Mouse (Mus musculus) heart, postnatal 0 days (tissue): ENCODE results near the gene Prcp. TPM values are rescaled to one million over a fixed set of nuclear protein-coding genes. Genes with fewer than 3 reads are reported as not detected.

Experiments used
- ATAC-seq: fragments of 200-750 bp; cut with Nextera tagmentation; 2 replicates; pipeline ENCODE4 v1.8.0; 2017; ENCODE audit warnings: low read depth, moderate number of reproducible peaks, moderate library complexity; ENCODE audit not compliant: insufficient read depth
- DNase-seq: peaks from one replicate; pipeline ENCODE4 v3.0.0-alpha.2; 2016; ENCODE audit warnings: low spot score
- H3K27ac ChIP-seq: fragments of 300-500 bp; sonication (generic); 2 replicates; pipeline ENCODE4 v1.5.1; 2014; ENCODE audit warnings: low read depth, mild to moderate bottlenecking
- H3K27me3 ChIP-seq: fragments of 300-500 bp; sonication (generic); 2 replicates; pipeline ENCODE4 v1.6.1; 2014; ENCODE audit warnings: low read length, mixed read lengths; ENCODE audit not compliant: control insufficient read depth, insufficient read depth
- H3K36me3 ChIP-seq: fragments of 300-500 bp; sonication (generic); replicated peaks from 2 replicates; pipeline ENCODE4 v1.6.1; 2014; ENCODE audit warnings: low read length, mixed read lengths; ENCODE audit not compliant: control insufficient read depth, insufficient read depth
- H3K4me1 ChIP-seq: fragments of 300-500 bp; sonication (generic); 2 replicates; pipeline ENCODE4 v1.6.1; 2014; ENCODE audit warnings: antibody characterized with exemption; ENCODE audit not compliant: control insufficient read depth, insufficient read depth
- H3K4me2 ChIP-seq: fragments of 300-500 bp; sonication (generic); 2 replicates; pipeline ENCODE4 v1.6.1; 2014; ENCODE audit warnings: low read depth, mild to moderate bottlenecking, low read length, moderate library complexity
- H3K4me3 ChIP-seq: fragments of 300-500 bp; sonication (generic); 2 replicates; pipeline ENCODE4 v1.5.1; 2014; ENCODE audit warnings: low read depth, low read length
- H3K9ac ChIP-seq: fragments of 300-500 bp; sonication (generic); replicated peaks from 2 replicates; pipeline ENCODE4 v1.6.1; 2014; ENCODE audit warnings: low read depth, low read length, mixed read lengths
- H3K9me3 ChIP-seq: fragments of 300-500 bp; sonication (generic); replicated peaks from 2 replicates; pipeline ENCODE4 v1.6.1; 2016; ENCODE audit warnings: low read length; ENCODE audit not compliant: control insufficient read depth
- CTCF ChIP-seq: IDR thresholded peaks from 2 replicates; pipeline ENCODE4 v1.5.1; 2016; ENCODE audit warnings: antibody characterized with exemption, control low read depth, low read depth
- EP300 ChIP-seq: IDR thresholded peaks from 2 replicates; pipeline ENCODE4 v1.6.1; 2016; ENCODE audit warnings: antibody characterized with exemption, low read depth
- WGBS: fragments of 180-500 bp; shearing (Covaris S2); extraction: QIAGEN DNeasy Blood & Tissue Kit; methylation state at CpG from one replicate; pipeline ENCODE4 v1.1.7; 2014; 5-methylcytosine and 5-hydroxymethylcytosine counted together
- polyA plus RNA-seq: library from polyadenylated mRNA; unstranded; fragments of >200 nt; fragmentation: Nextera tagmentation; extraction: Ambion mirVana; gene quantifications from 2 replicates; pipeline ENCODE4 v1.2.1, GENCODE M21; 2015
- total RNA-seq: library from RNA; depleted of rRNA; stranded (reverse); fragments of >200 nt; gene quantifications from 2 replicates; pipeline ENCODE4 v1.2.3, GENCODE M21; 2014; ENCODE audit warnings: low replicate concordance

Gene Prcp
- total and polyA plus RNA-seq, 2 experiments from 2014 or later, result 18.3 to 44.8 TPM

DNA sequence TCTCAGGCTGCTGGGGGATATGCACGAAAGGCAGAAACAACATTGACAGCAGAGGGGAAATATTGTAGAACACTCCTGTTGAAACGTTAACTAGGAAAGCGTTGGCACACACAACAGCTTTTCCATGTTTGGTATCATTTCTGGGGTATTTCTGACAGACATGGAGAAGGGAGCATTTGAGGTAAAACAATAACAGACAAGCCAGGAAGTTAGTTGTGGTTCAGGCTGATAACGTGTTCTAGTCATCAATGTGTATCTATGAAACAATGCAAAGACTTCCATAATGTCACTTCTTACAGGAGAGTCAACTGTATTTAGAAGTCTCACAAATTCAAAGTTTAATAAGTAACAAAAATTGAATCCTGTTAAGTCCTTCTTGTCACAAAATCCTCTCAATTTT lies 2.7 kb upstream of the Prcp start:
- Histone ChIP-seq H3K4me1 (0 out of 2 replicates have a peak, but pooled peaks cover 14% of the 10 kb centered on the region), H3K27ac (no peak overlapping the region), H3K27me3 (no peaks in the 10 kb centered on the region), H3K4me2 (no peak overlapping the region), H3K4me3 (no peak overlapping the region), H3K36me3 (0 out of 2 replicates have a peak, but pooled peaks cover 5% of the 10 kb centered on the region), H3K9ac (no peak overlapping the region), H3K9me3 (no peaks in the 10 kb centered on the region)
- DNase-seq (no peak), ATAC-seq (no peak)
- 73% methylated on average over 4 of the region's 4 CpGs for WGBS
- TF ChIP-seq CTCF, result no peak
- no peak for TF ChIP-seq EP300

- H3K4me1 ChIP-seq, result 0 out of 2 replicates have a peak, but pooled peaks cover 14% of the 10 kb centered on the region
- 0% methylated on average over 29 of the region's 29 CpGs for WGBS
- ATAC-seq (peak; percentile 83), DNase-seq (peak; percentile 82)
- H3K4me3 ChIP-seq, result peak overlapping the region; percentile 70
- H3K36me3 ChIP-seq, result no peaks in the 10 kb centered on the region
- peak overlapping the region; percentile 93 for H3K27ac ChIP-seq
- no peak for TF ChIP-seq EP300
- TF ChIP-seq CTCF, result no peak
- no peaks in the 10 kb centered on the region for H3K27me3 ChIP-seq
- no peaks in the 10 kb centered on the region for H3K9me3 ChIP-seq
- H3K4me2 ChIP-seq, result peak overlapping the region; percentile 82
- H3K9ac ChIP-seq, result peak overlapping the region; percentile 70
Measured at GRCm38 (mm10) chr7:92874761-92875408, 615 bp downstream of the Prcp start.

DNA sequence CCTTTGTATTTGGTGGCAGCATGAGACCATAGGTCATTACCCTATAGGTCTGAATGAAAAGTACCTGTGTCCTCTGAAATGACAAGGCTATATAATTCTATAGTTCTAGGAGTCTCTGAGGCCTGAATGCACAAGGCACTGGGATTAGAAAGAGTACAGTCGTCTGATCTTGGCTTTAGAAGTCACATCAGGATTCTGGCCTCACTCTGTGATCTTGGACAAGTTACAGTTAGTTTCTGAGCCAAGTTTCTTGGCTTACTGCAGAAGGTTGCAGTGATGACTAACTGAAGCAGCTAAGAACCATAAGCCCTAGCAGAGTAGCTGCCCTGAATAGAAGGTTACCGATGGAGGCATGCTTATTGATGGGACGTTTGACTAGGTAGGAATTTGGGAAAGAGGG lies 1.8 kb downstream of the Prcp start:
- WGBS, result 39% methylated on average over 3 of the region's 3 CpGs
- DNase-seq (peak; percentile 10), ATAC-seq (no peak)
- H3K9me3 ChIP-seq, result no peaks in the 10 kb centered on the region
- H3K4me2 ChIP-seq, result peak overlapping the region; percentile 82
- peak overlapping the region; percentile 70 for H3K4me3 ChIP-seq
- peak overlapping the region; percentile 93 for H3K27ac ChIP-seq
- H3K36me3 ChIP-seq, result no peaks in the 10 kb centered on the region
- no peaks in the 10 kb centered on the region for H3K27me3 ChIP-seq
- no peak for TF ChIP-seq CTCF
- TF ChIP-seq EP300, result no peak
- 0 out of 2 replicates have a peak, but pooled peaks cover 14% of the 10 kb centered on the region for H3K4me1 ChIP-seq
- 0 out of 2 replicates have a peak overlapping the region, but pooled peaks have one; percentile 70 for H3K9ac ChIP-seq

DNA sequence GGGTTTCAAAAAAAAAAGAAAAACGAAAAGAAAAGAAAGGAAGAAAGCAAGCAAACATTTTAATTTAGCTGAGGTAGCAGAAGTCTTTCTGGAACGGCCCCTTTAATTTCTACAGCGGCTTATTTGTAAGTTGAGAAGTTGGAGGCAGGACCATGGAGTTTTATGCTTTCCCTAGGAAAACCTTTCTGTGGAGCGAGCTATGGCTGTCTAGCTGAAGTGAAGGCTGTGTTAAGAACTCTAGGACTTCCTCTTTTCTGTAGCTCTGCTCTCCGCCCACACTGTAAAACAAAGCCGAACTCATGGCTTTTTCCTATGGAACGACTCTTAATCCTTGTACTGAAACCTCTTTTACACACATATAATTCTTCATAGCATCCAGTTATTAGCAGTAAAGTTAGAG lies 2.3 kb downstream of the Prcp start:
- Histone ChIP-seq H3K36me3 (no peaks in the 10 kb centered on the region), H3K9ac (0 out of 2 replicates have a peak overlapping the region, but pooled peaks have one; percentile 30), H3K27me3 (no peaks in the 10 kb centered on the region), H3K4me2 (peak overlapping the region; percentile 82), H3K4me1 (0 out of 2 replicates have a peak, but pooled peaks cover 14% of the 10 kb centered on the region), H3K27ac (peak overlapping the region; percentile 57), H3K9me3 (no peaks in the 10 kb centered on the region), H3K4me3 (peak overlapping the region; percentile 70)
- DNase-seq (peak; percentile 9), ATAC-seq (no peak)
- no peak for TF ChIP-seq CTCF
- no peak for TF ChIP-seq EP300
- WGBS, result 55% methylated on average over 7 of the region's 7 CpGs

- 60% methylated on average over 7 of the region's 7 CpGs for WGBS
- Histone ChIP-seq H3K36me3 (no peaks in the 10 kb centered on the region), H3K27me3 (no peaks in the 10 kb centered on the region), H3K9me3 (no peaks in the 10 kb centered on the region), H3K4me2 (0 out of 2 replicates have a peak overlapping the region, but pooled peaks have one; percentile 9), H3K4me3 (no peak overlapping the region), H3K4me1 (0 out of 2 replicates have a peak, but pooled peaks cover 9% of the 10 kb centered on the region), H3K9ac (no peak overlapping the region), H3K27ac (no peak overlapping the region)
- TF ChIP-seq EP300, result no peak
- TF ChIP-seq CTCF, result no peak
- DNase-seq (no peak), ATAC-seq (no peak)
Measured at GRCm38 (mm10) chr7:92878575-92879285, 4.5 kb downstream of the Prcp start.
